Mouse (Mus musculus) liver, embryonic 15.5 days (tissue): ENCODE measurements around the gene Hoxa7. TPM values are rescaled to one million over a fixed set of nuclear protein-coding genes. Genes with fewer than 3 reads are reported as not detected.

Source experiments
- ATAC-seq: fragments of 200-750 bp; cut with Nextera tagmentation; 2 replicates; pipeline ENCODE4 v1.8.0; 2017; ENCODE audit warnings: moderate number of reproducible peaks, mild to moderate bottlenecking, moderate library complexity; ENCODE audit not compliant: insufficient read depth
- H3K27ac ChIP-seq: fragments of 300-500 bp; sonication (generic); replicated peaks from 2 replicates; pipeline ENCODE4 v1.5.1; 2015; ENCODE audit warnings: mild to moderate bottlenecking, inconsistent platforms
- H3K27me3 ChIP-seq: fragments of 300-500 bp; sonication (generic); 2 replicates; pipeline ENCODE4 v1.6.1; 2015; ENCODE audit warnings: mild to moderate bottlenecking, inconsistent platforms
- H3K36me3 ChIP-seq: fragments of 300-500 bp; sonication (generic); replicated peaks from 2 replicates; pipeline ENCODE4 v1.6.1; 2015; ENCODE audit warnings: moderate library complexity, mild to moderate bottlenecking, inconsistent platforms
- H3K4me1 ChIP-seq: fragments of 300-500 bp; sonication (generic); replicated peaks from 2 replicates; pipeline ENCODE4 v1.6.1; 2015; ENCODE audit warnings: inconsistent platforms
- H3K4me2 ChIP-seq: fragments of 300-500 bp; sonication (generic); 2 replicates; pipeline ENCODE4 v1.6.1; 2015; ENCODE audit warnings: moderate library complexity, mild to moderate bottlenecking, inconsistent platforms
- H3K4me3 ChIP-seq: fragments of 300-500 bp; sonication (generic); replicated peaks from 2 replicates; pipeline ENCODE4 v1.5.1; 2015; ENCODE audit warnings: mild to moderate bottlenecking, inconsistent platforms
- H3K9ac ChIP-seq: fragments of 300-500 bp; sonication (generic); 2 replicates; pipeline ENCODE4 v1.6.1; 2015; ENCODE audit warnings: moderate library complexity, mild to moderate bottlenecking, inconsistent platforms
- H3K9me3 ChIP-seq: fragments of 300-500 bp; sonication (generic); replicated peaks from 2 replicates; pipeline ENCODE4 v1.6.1; 2016; ENCODE audit warnings: inconsistent platforms
- WGBS: fragments of 180-500 bp; shearing (Covaris S2); methylation state at CpG from one replicate; pipeline ENCODE4 v1.1.7; 2015; ENCODE audit warnings: mixed read lengths; ENCODE audit not compliant: insufficient replicate concordance; 5-methylcytosine and 5-hydroxymethylcytosine counted together
- polyA plus RNA-seq: library from polyadenylated mRNA; unstranded; fragments of >200 nt; fragmentation: Nextera tagmentation; extraction: Ambion mirVana; gene quantifications from 2 replicates; pipeline ENCODE4 v1.2.1, GENCODE M21; 2015

Gene Hoxa7
- polyA plus RNA-seq, 1 experiment from 2014 or later: 0.37 TPM

GRCm38 (mm10) chr6:52185222-52185621, 36.4 kb downstream of the Hoxa7 start:
- peaks cover 9% of the 10 kb centered on the region; the same call in 1 of the 2 replicates for H3K4me1 ChIP-seq
- no peak overlapping the region for H3K4me2 ChIP-seq
- no peak overlapping the region for H3K9ac ChIP-seq
- H3K36me3 ChIP-seq: no peaks in the 10 kb centered on the region
- H3K27me3 ChIP-seq: peaks cover 93% of the 10 kb centered on the region
- WGBS: 8% methylated on average over 19 of the region's 19 CpGs
- H3K9me3 ChIP-seq: no peaks in the 10 kb centered on the region
- no peak overlapping the region for H3K27ac ChIP-seq
- H3K4me3 ChIP-seq: no peak overlapping the region
- ATAC-seq: no peak

GRCm38 (mm10) chr6:52184668-52185067, 37.0 kb downstream of the Hoxa7 start:
- Histone ChIP-seq H3K9ac (no peak overlapping the region), H3K4me3 (no peak overlapping the region), H3K9me3 (no peaks in the 10 kb centered on the region), H3K27ac (no peak overlapping the region), H3K36me3 (no peaks in the 10 kb centered on the region), H3K4me2 (no peak overlapping the region), H3K4me1 (peaks cover 9% of the 10 kb centered on the region; the same call in 1 of the 2 replicates), H3K27me3 (peaks cover 93% of the 10 kb centered on the region)
- WGBS: 27% methylated on average over 6 of the region's 6 CpGs
- no peak for ATAC-seq

GRCm38 (mm10) chr6:52183311-52184080, 38.2 kb downstream of the Hoxa7 start:
- H3K4me1 ChIP-seq: peaks cover 9% of the 10 kb centered on the region; the same call in 1 of the 2 replicates
- WGBS: 41% methylated on average over 10 of the region's 10 CpGs
- H3K27me3 ChIP-seq: peaks cover 93% of the 10 kb centered on the region
- peak; percentile 37; the same call in 1 of the 2 replicates for ATAC-seq
- no peak overlapping the region for H3K27ac ChIP-seq
- no peak overlapping the region for H3K9ac ChIP-seq
- H3K4me3 ChIP-seq: no peak overlapping the region
- no peak overlapping the region for H3K4me2 ChIP-seq
- no peaks in the 10 kb centered on the region for H3K36me3 ChIP-seq
- no peaks in the 10 kb centered on the region for H3K9me3 ChIP-seq

GRCm38 (mm10) chr6:52182793-52183192, 38.9 kb downstream of the Hoxa7 start:
- ATAC-seq: no peak
- Histone ChIP-seq H3K4me3 (no peak overlapping the region), H3K4me1 (peaks cover 9% of the 10 kb centered on the region; the same call in 1 of the 2 replicates), H3K4me2 (no peak overlapping the region), H3K36me3 (no peaks in the 10 kb centered on the region), H3K9me3 (no peaks in the 10 kb centered on the region), H3K9ac (no peak overlapping the region), H3K27me3 (peaks cover 93% of the 10 kb centered on the region), H3K27ac (no peak overlapping the region)
- WGBS: 53% methylated on average over 1 of the region's 1 CpGs

GRCm38 (mm10) chr6:52182030-52182429, 39.6 kb downstream of the Hoxa7 start:
- Histone ChIP-seq H3K9me3 (no peaks in the 10 kb centered on the region), H3K27ac (no peak overlapping the region), H3K27me3 (peaks cover 93% of the 10 kb centered on the region), H3K4me1 (peaks cover 9% of the 10 kb centered on the region; the same call in 1 of the 2 replicates), H3K4me3 (no peak overlapping the region), H3K36me3 (no peaks in the 10 kb centered on the region), H3K4me2 (no peak overlapping the region), H3K9ac (no peak overlapping the region)
- no peak for ATAC-seq
- 52% methylated on average over 2 of the region's 2 CpGs for WGBS

- 51% methylated on average over 3 of the region's 3 CpGs for WGBS
- ATAC-seq: no peak
- Histone ChIP-seq H3K36me3 (no peaks in the 10 kb centered on the region), H3K4me3 (no peak overlapping the region), H3K4me1 (peaks cover 9% of the 10 kb centered on the region; the same call in 1 of the 2 replicates), H3K4me2 (no peak overlapping the region), H3K9ac (no peak overlapping the region), H3K27ac (no peak overlapping the region), H3K9me3 (no peaks in the 10 kb centered on the region), H3K27me3 (peaks cover 93% of the 10 kb centered on the region)
Measured at GRCm38 (mm10) chr6:52180726-52181125, 40.9 kb downstream of the Hoxa7 start.

- H3K36me3 ChIP-seq: no peaks in the 10 kb centered on the region
- H3K4me3 ChIP-seq: no peak overlapping the region
- WGBS: 41% methylated on average over 11 of the region's 11 CpGs
- H3K4me1 ChIP-seq: peaks cover 9% of the 10 kb centered on the region; the same call in 1 of the 2 replicates
- no peaks in the 10 kb centered on the region for H3K9me3 ChIP-seq
- peaks cover 93% of the 10 kb centered on the region for H3K27me3 ChIP-seq
- ATAC-seq: no peak
- no peak overlapping the region for H3K4me2 ChIP-seq
- no peak overlapping the region for H3K9ac ChIP-seq
- no peak overlapping the region for H3K27ac ChIP-seq
Measured at GRCm38 (mm10) chr6:52180213-52180710, 41.4 kb downstream of the Hoxa7 start.

GRCm38 (mm10) chr6:52179690-52180089, 42.0 kb downstream of the Hoxa7 start:
- H3K36me3 ChIP-seq: no peaks in the 10 kb centered on the region
- 25% methylated on average over 10 of the region's 10 CpGs for WGBS
- ATAC-seq: no peak
- H3K9me3 ChIP-seq: no peaks in the 10 kb centered on the region
- H3K27me3 ChIP-seq: peaks cover 93% of the 10 kb centered on the region
- no peak overlapping the region for H3K27ac ChIP-seq
- peaks cover 9% of the 10 kb centered on the region; the same call in 1 of the 2 replicates for H3K4me1 ChIP-seq
- H3K4me2 ChIP-seq: peak overlapping the region; percentile 4
- no peak overlapping the region for H3K9ac ChIP-seq
- H3K4me3 ChIP-seq: 0 out of 2 replicates have a peak overlapping the region, but pooled peaks have one; percentile 4

- H3K27me3 ChIP-seq: peaks cover 92% of the 10 kb centered on the region
- peaks cover 7% of the 10 kb centered on the region; the same call in 1 of the 2 replicates for H3K4me1 ChIP-seq
- H3K9ac ChIP-seq: no peak overlapping the region
- 26% methylated on average over 4 of the region's 4 CpGs for WGBS
- H3K27ac ChIP-seq: no peak overlapping the region
- peak overlapping the region; percentile 4; the same call in 1 of the 2 replicates for H3K4me2 ChIP-seq
- no peaks in the 10 kb centered on the region for H3K36me3 ChIP-seq
- ATAC-seq: no peak
- no peak overlapping the region for H3K4me3 ChIP-seq
- no peaks in the 10 kb centered on the region for H3K9me3 ChIP-seq
Measured at GRCm38 (mm10) chr6:52178918-52179665, 42.6 kb downstream of the Hoxa7 start.

- Histone ChIP-seq H3K27me3 (peaks cover 94% of the 10 kb centered on the region), H3K9me3 (no peaks in the 10 kb centered on the region), H3K36me3 (no peaks in the 10 kb centered on the region), H3K4me3 (no peak overlapping the region), H3K27ac (no peak overlapping the region), H3K4me1 (0 out of 2 replicates have a peak, but pooled peaks cover 3% of the 10 kb centered on the region), H3K9ac (no peak overlapping the region), H3K4me2 (0 out of 2 replicates have a peak overlapping the region, but pooled peaks have one; percentile 25)
- no peak for ATAC-seq
- 12% methylated on average over 9 of the region's 9 CpGs for WGBS
Measured at GRCm38 (mm10) chr6:52177806-52178205, 43.8 kb downstream of the Hoxa7 start.
